Mouse (Mus musculus) spleen, adult 12 weeks (tissue): ENCODE data around the gene Erbb4.

ENCODE experiments used
- DNase-seq: peaks from one replicate; pipeline ENCODE4 v3.0.0; 2022; ENCODE audit warnings: low spot score

Erbb4 gene

GRCm38 (mm10) chr1:69107485-69108158 is at the start of gene Erbb4:
TSS of gene Erbb4 (minus strand) at chr1:69108059.
- no peak for DNase-seq

- no peak for DNase-seq
Measured at GRCm38 (mm10) chr1:69157346-69157745, 49.5 kb upstream of the Erbb4 start.

- DNase-seq: no peak
Measured at GRCm38 (mm10) chr1:69141341-69141740, 33.5 kb upstream of the Erbb4 start.

- no peak for DNase-seq
Measured at GRCm38 (mm10) chr1:69139519-69139868, 31.6 kb upstream of the Erbb4 start.

GRCm38 (mm10) chr1:69138856-69139518 is 31.1 kb upstream of the Erbb4 start:
- DNase-seq: no peak

- no peak for DNase-seq
Measured at GRCm38 (mm10) chr1:69124147-69124848, 16.4 kb upstream of the Erbb4 start.

- DNase-seq: no peak
Measured at GRCm38 (mm10) chr1:69118249-69118938, 10.5 kb upstream of the Erbb4 start.

GRCm38 (mm10) chr1:69108159-69108925 is 483 bp upstream of the Erbb4 start:
- DNase-seq: no peak

GRCm38 (mm10) chr1:69106937-69107461 is 860 bp downstream of the Erbb4 start:
- no peak for DNase-seq

- DNase-seq: no peak
Measured at GRCm38 (mm10) chr1:69106322-69106761, 1.5 kb downstream of the Erbb4 start.

GRCm38 (mm10) chr1:69105493-69106321 is 2.2 kb downstream of the Erbb4 start:
- no peak for DNase-seq

GRCm38 (mm10) chr1:69105096-69105492 is 2.8 kb downstream of the Erbb4 start:
- DNase-seq: no peak

- no peak for DNase-seq
Measured at GRCm38 (mm10) chr1:69103211-69103706, 4.6 kb downstream of the Erbb4 start.

GRCm38 (mm10) chr1:69101670-69102069 is 6.2 kb downstream of the Erbb4 start:
- no peak for DNase-seq

GRCm38 (mm10) chr1:69093052-69093451 is 14.8 kb downstream of the Erbb4 start:
- DNase-seq: no peak

- DNase-seq: no peak
Measured at GRCm38 (mm10) chr1:69089331-69089730, 18.5 kb downstream of the Erbb4 start.

GRCm38 (mm10) chr1:69085753-69086152 is 22.1 kb downstream of the Erbb4 start:
- DNase-seq: no peak

GRCm38 (mm10) chr1:69048918-69049317 is 58.9 kb downstream of the Erbb4 start:
- no peak for DNase-seq

- no peak for DNase-seq
Measured at GRCm38 (mm10) chr1:69046228-69046978, 61.5 kb downstream of the Erbb4 start.

- DNase-seq: no peak
Measured at GRCm38 (mm10) chr1:69027816-69028215, 80.0 kb downstream of the Erbb4 start.
